Mouse (Mus musculus): ENCODE measurements at regions not wholly inside any gene's neighbourhood (a gene's known extent, or its start where the extent isn't known, plus 50 kb on each side); places are given as distances from the start of the nearest gene placed in this dataset.

- 97% methylated on average over 1 of the region's 1 CpGs for WGBS
- ATAC-seq (ENCODE audit: low read depth), result no peak
- no peak overlapping the region for H3K4me3 ChIP-seq (ENCODE audit: low read depth, low read length)
- no peaks in the 10 kb centered on the region for H3K36me3 ChIP-seq (ENCODE audit: control insufficient read depth, insufficient read depth, low read length)
- H3K9ac ChIP-seq (replicated peaks; ENCODE audit: low read depth, low read length), result no peak overlapping the region
- no peaks in the 10 kb centered on the region for H3K9me3 ChIP-seq (ENCODE audit: control insufficient read depth, low read length)
- H3K27me3 ChIP-seq (ENCODE audit: control insufficient read depth, insufficient read depth, low read length), result no peaks in the 10 kb centered on the region
- no peak overlapping the region for H3K4me2 ChIP-seq (ENCODE audit: low read depth, low read length)
- H3K27ac ChIP-seq (ENCODE audit: low read depth, low read length), result no peak overlapping the region
- H3K4me1 ChIP-seq (ENCODE audit: control insufficient read depth, insufficient read depth, low read length), result no peaks in the 10 kb centered on the region
Observed at GRCm38 (mm10) chr8:102345392-102345791, 440.1 kb downstream of the Cdh11 start.

- 48% methylated on average over 5 of the region's 5 CpGs for WGBS
- Histone ChIP-seq H3K9ac (replicated peaks; ENCODE audit: low read depth, low read length) (no peak overlapping the region), H3K27ac (ENCODE audit: low read depth, low read length) (no peak overlapping the region), H3K9me3 (ENCODE audit: control insufficient read depth, low read length) (no peaks in the 10 kb centered on the region), H3K36me3 (ENCODE audit: control insufficient read depth, insufficient read depth, low read length) (no peaks in the 10 kb centered on the region), H3K27me3 (ENCODE audit: control insufficient read depth, insufficient read depth, low read length) (no peaks in the 10 kb centered on the region), H3K4me2 (ENCODE audit: low read depth, low read length) (no peak overlapping the region), H3K4me1 (ENCODE audit: control insufficient read depth, insufficient read depth, low read length) (no peaks in the 10 kb centered on the region), H3K4me3 (ENCODE audit: low read depth, low read length) (no peak overlapping the region)
- no peak for ATAC-seq (ENCODE audit: low read depth)
Observed at GRCm38 (mm10) chr8:102332511-102332910, 452.9 kb downstream of the Cdh11 start.

DNA sequence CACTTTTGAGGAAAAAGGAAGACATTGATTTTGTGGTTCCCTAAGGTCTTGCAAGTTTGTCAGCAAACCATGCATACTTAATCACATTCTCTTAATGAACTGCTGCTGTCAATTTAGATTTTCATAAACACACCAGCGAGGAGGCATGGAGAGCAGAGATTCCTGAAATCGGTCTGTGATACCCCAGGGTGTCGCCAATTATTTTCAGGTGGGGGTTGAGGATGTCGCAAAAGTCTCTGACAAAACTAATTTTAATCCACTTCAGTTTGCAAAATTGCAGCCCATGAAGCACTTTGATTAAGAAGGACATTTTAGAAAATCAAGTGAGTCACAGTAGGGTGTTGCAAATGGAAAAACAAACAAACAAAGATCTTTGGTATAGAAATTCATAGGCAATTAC is 454.3 kb downstream of the Cdh11 start:
- Histone ChIP-seq H3K36me3 (ENCODE audit: control insufficient read depth, insufficient read depth, low read length) (no peaks in the 10 kb centered on the region), H3K9me3 (ENCODE audit: control insufficient read depth, low read length) (no peaks in the 10 kb centered on the region), H3K4me2 (ENCODE audit: low read depth, low read length) (no peak overlapping the region), H3K27ac (ENCODE audit: low read depth, low read length) (no peak overlapping the region), H3K4me3 (ENCODE audit: low read depth, low read length) (no peak overlapping the region), H3K9ac (replicated peaks; ENCODE audit: low read depth, low read length) (no peak overlapping the region), H3K4me1 (ENCODE audit: control insufficient read depth, insufficient read depth, low read length) (no peaks in the 10 kb centered on the region), H3K27me3 (ENCODE audit: control insufficient read depth, insufficient read depth, low read length) (no peaks in the 10 kb centered on the region)
- WGBS, result 73% methylated on average over 4 of the region's 4 CpGs
- ATAC-seq (ENCODE audit: low read depth), result no peak

GRCm38 (mm10) chr8:102329955-102330354 is 455.5 kb downstream of the Cdh11 start:
- no peaks in the 10 kb centered on the region for H3K36me3 ChIP-seq (ENCODE audit: control insufficient read depth, insufficient read depth, low read length)
- no peak overlapping the region for H3K9ac ChIP-seq (replicated peaks; ENCODE audit: low read depth, low read length)
- no peak for ATAC-seq (ENCODE audit: low read depth)
- no peaks in the 10 kb centered on the region for H3K4me1 ChIP-seq (ENCODE audit: control insufficient read depth, insufficient read depth, low read length)
- H3K27ac ChIP-seq (ENCODE audit: low read depth, low read length), result no peak overlapping the region
- no peak overlapping the region for H3K4me3 ChIP-seq (ENCODE audit: low read depth, low read length)
- 83% methylated on average over 1 of the region's 1 CpGs for WGBS
- H3K4me2 ChIP-seq (ENCODE audit: low read depth, low read length), result no peak overlapping the region
- no peaks in the 10 kb centered on the region for H3K27me3 ChIP-seq (ENCODE audit: control insufficient read depth, insufficient read depth, low read length)
- H3K9me3 ChIP-seq (ENCODE audit: control insufficient read depth, low read length), result no peaks in the 10 kb centered on the region
